Mouse (Mus musculus) C2C12 (cell line): ENCODE results near the gene Slirp.

Source experiments
- CEBPB ChIP-seq: IDR thresholded peaks from one replicate; pipeline ENCODE4 v1.6.1; 2011; ENCODE audit warnings: low read depth, mild to moderate bottlenecking, control low read depth, moderate library complexity
- CTCF ChIP-seq: IDR thresholded peaks from one replicate; pipeline ENCODE4 v1.5.1; 2011; ENCODE audit not compliant: control insufficient read depth, insufficient read depth, insufficient read length
- FOSL1 ChIP-seq: IDR thresholded peaks from one replicate; pipeline ENCODE4 v1.8.0; 2011; ENCODE audit warnings: mild to moderate bottlenecking, low read length; ENCODE audit not compliant: poor library complexity, insufficient read depth, severe bottlenecking
- MAX ChIP-seq: IDR thresholded peaks from one replicate; pipeline ENCODE4 v1.6.1; 2011; ENCODE audit warnings: mild to moderate bottlenecking, control low read depth
- MYOD1 ChIP-seq: IDR thresholded peaks from one replicate; pipeline ENCODE4 v1.6.1; 2011; ENCODE audit warnings: low read depth; ENCODE audit not compliant: control insufficient read depth, insufficient read length
- MYOG ChIP-seq: IDR thresholded peaks from one replicate; pipeline ENCODE4 v1.6.1; 2011; ENCODE audit not compliant: control insufficient read depth, insufficient read length; ENCODE audit errors: extremely low read depth
- USF1 ChIP-seq: IDR thresholded peaks from one replicate; pipeline ENCODE4 v1.6.1; 2011; ENCODE audit warnings: low read depth, mild to moderate bottlenecking, control low read depth, moderate library complexity

DNA sequence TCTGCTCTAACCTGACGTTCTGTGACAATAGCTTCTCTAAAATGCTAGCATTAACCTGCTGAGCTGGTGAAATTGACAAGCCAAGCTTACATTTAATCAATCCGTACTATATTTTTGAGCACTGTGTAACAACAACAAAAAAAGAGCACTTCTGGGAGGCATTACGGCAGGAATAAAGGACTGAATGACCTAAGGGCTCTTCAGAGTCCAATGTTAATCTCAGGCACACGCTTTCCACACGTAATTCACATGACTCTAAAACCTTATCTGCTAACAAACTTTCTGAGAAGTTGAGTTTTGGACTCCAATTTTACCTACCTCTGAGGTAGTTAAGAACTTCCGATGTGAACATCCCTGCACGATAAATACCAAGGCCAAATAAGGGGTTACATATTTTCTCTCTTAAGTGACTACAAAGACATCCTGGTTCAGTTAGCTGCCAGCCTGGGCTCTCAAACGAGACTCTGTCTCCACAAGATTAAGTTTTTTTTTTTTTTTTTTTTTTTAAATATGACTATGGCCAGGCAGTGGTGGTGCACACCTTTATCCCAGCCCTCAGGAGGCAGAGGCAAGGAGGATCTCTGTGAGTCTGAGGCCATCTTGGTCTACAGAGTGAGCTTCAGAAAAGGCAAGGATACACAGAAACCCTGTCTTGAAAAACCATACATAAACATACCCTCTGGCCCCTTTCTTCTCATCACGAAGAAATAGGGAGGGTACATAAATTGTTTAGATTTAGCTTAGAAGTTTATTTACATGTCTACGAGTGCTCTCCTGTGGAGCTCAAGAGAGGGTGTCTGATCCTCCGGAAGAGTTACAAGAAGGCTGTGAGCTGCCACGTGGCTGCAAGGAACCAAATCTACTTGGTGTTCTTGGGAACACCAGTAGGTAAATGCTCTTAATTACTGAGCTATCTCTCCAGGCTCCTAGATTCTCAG is 1.2 kb upstream of the Slirp start:
- TF ChIP-seq USF1 (no peak), CTCF (no peak), CEBPB (no peak), MAX (peak; percentile 73), MYOG (no peak), MYOD1 (no peak), FOSL1 (no peak)
